Mouse (Mus musculus) testis, adult 2 months (tissue): ENCODE measurements around the gene Plch2.

Experiments
- CTCF ChIP-seq: fragments of 200-500 bp; IDR thresholded peaks from 2 replicates; pipeline ENCODE4 v1.5.1; 2012; ENCODE audit warnings: low read depth, mild to moderate bottlenecking, inconsistent platforms, low read length, moderate library complexity; ENCODE audit not compliant: control insufficient read depth, insufficient read depth, insufficient replicate concordance
- POLR2A ChIP-seq: fragments of 200-500 bp; IDR thresholded peaks from 2 replicates; pipeline ENCODE4 v1.6.1; 2012; ENCODE audit warnings: low read depth, mild to moderate bottlenecking, inconsistent platforms, low read length, moderate library complexity; ENCODE audit not compliant: control insufficient read depth

GRCm38 (mm10) chr4:155043289-155043625, 13.3 kb downstream of the Plch2 start:
- TF ChIP-seq CTCF: no peak
- TF ChIP-seq POLR2A: no peak
